Mouse (Mus musculus): Measurements from ENCODE around the gene Hsp90b1. TPM values are rescaled to one million over a fixed set of nuclear protein-coding genes. Genes with fewer than 3 reads are reported as not detected.
"Not testable (repeated sequence)": the region's sequence is repeated elsewhere in the genome, so short reads cannot be mapped to it uniquely, and the experiment has no call there.

Gene Hsp90b1
- total and polyA plus RNA-seq, 2 experiments from 2014 or later, result 99.3 to 175 TPM

GRCm38 (mm10) chr10:86700973-86701372 lies 4.3 kb downstream of the Hsp90b1 start:
- H3K4me2 ChIP-seq (ENCODE audit: low read depth, low read length), result no peak overlapping the region

DNA sequence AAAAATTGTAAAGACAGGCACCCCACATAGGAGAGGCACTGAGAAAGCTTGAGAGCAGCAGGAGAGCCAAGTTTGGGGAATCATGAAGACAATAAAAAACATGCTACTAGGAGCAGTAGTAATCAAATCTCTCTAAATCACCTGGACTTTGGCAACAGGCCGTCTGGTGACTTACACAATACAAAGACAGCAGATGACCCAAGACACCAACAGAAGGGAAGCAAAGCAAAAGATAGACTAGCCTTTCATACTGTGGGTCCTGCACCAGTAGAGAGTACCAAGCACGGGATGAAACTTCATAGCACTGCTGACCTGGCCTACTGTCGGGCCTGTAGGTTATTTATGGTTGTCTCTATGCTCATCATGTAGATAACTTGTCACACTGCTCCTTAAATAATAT lies 5.1 kb downstream of the Hsp90b1 start:
- Histone ChIP-seq H3K4me3 (ENCODE audit: low read depth, low read length) (no peak overlapping the region), H3K9me3 (replicated peaks; ENCODE audit: control insufficient read depth, low read length) (no peaks in the 10 kb centered on the region), H3K9ac (replicated peaks; ENCODE audit: low read depth, low read length) (no peak overlapping the region), H3K4me2 (ENCODE audit: low read depth, low read length) (no peak overlapping the region), H3K36me3 (replicated peaks; ENCODE audit: control insufficient read depth, insufficient read depth, low read length) (peaks cover 69% of the 10 kb centered on the region), H3K27me3 (ENCODE audit: control insufficient read depth, insufficient read depth, low read length) (no peaks in the 10 kb centered on the region), H3K4me1 (ENCODE audit: control insufficient read depth, insufficient read depth) (peaks cover 29% of the 10 kb centered on the region), H3K27ac (ENCODE audit: low read depth) (no peak overlapping the region)
- WGBS, result 37% methylated on average over 3 of the region's 3 CpGs
- no peak for ATAC-seq (ENCODE audit: insufficient read depth, low read depth)
- TF ChIP-seq CTCF (IDR thresholded peaks at IDR 0.05; ENCODE audit: low read depth), result no peak
- TF ChIP-seq EP300 (IDR thresholded peaks at IDR 0.05; ENCODE audit: low read depth), result no peak
- no peak for DNase-seq (ENCODE audit: low spot score)

More at GRCm38 (mm10) chr10:86700973-86701372, 4.3 kb downstream of the Hsp90b1 start:
- Histone ChIP-seq H3K9ac (replicated peaks; ENCODE audit: low read depth, low read length) (no peak overlapping the region), H3K9me3 (replicated peaks; ENCODE audit: control insufficient read depth, low read length) (no peaks in the 10 kb centered on the region), H3K4me1 (ENCODE audit: control insufficient read depth, insufficient read depth) (peaks cover 29% of the 10 kb centered on the region), H3K4me3 (ENCODE audit: low read depth, low read length) (no peak overlapping the region), H3K27me3 (ENCODE audit: control insufficient read depth, insufficient read depth, low read length) (no peaks in the 10 kb centered on the region), H3K36me3 (replicated peaks; ENCODE audit: control insufficient read depth, insufficient read depth, low read length) (peaks cover 62% of the 10 kb centered on the region), H3K27ac (ENCODE audit: low read depth) (no peak overlapping the region)
- 38% methylated on average over 3 of the region's 3 CpGs for WGBS
- ATAC-seq (ENCODE audit: insufficient read depth, low read depth) (no peak), DNase-seq (ENCODE audit: low spot score) (no peak)
- TF ChIP-seq CTCF (IDR thresholded peaks at IDR 0.05; ENCODE audit: low read depth) (no peak), EP300 (IDR thresholded peaks at IDR 0.05; ENCODE audit: low read depth) (no peak)

GRCm38 (mm10) chr10:86686017-86686360 lies 19.3 kb downstream of the Hsp90b1 start:
- H3K9me3 ChIP-seq (replicated peaks; ENCODE audit: control insufficient read depth, low read length); H3K27ac ChIP-seq (ENCODE audit: low read depth); H3K27me3 ChIP-seq (ENCODE audit: control insufficient read depth, insufficient read depth, low read length); DNase-seq (ENCODE audit: low spot score); ATAC-seq (ENCODE audit: insufficient read depth, low read depth); H3K4me1 ChIP-seq (ENCODE audit: control insufficient read depth, insufficient read depth): not testable (repeated sequence)
- peak overlapping the region; percentile 57 for H3K4me3 ChIP-seq (ENCODE audit: low read depth, low read length)
- peaks cover 14% of the 10 kb centered on the region for H3K36me3 ChIP-seq (replicated peaks; ENCODE audit: control insufficient read depth, insufficient read depth, low read length)
- H3K9ac ChIP-seq (replicated peaks; ENCODE audit: low read depth, low read length), result peak overlapping the region; percentile 54
- WGBS, result 24% methylated on average over 9 of the region's 9 CpGs
- H3K4me2 ChIP-seq (ENCODE audit: low read depth, low read length), result peak overlapping the region; percentile 69

- H3K27me3 ChIP-seq (ENCODE audit: control insufficient read depth, insufficient read depth, low read length); H3K36me3 ChIP-seq (replicated peaks; ENCODE audit: control insufficient read depth, insufficient read depth, low read length); H3K9me3 ChIP-seq (replicated peaks; ENCODE audit: control insufficient read depth, low read length); H3K4me1 ChIP-seq (ENCODE audit: control insufficient read depth, insufficient read depth): not testable (repeated sequence)
- DNase-seq (ENCODE audit: low spot score) (peak; percentile 61), ATAC-seq (ENCODE audit: insufficient read depth, low read depth) (peak; percentile 92)
- under 1% methylated on average over 49 of the region's 53 CpGs for WGBS
- Histone ChIP-seq H3K4me3 (ENCODE audit: low read depth, low read length) (peak overlapping the region; percentile 57), H3K9ac (replicated peaks; ENCODE audit: low read depth, low read length) (peak overlapping the region; percentile 54), H3K27ac (ENCODE audit: low read depth) (peak overlapping the region; percentile 76), H3K4me2 (ENCODE audit: low read depth, low read length) (peak overlapping the region; percentile 69)
- peak; percentile 72; the same call in 1 of the 2 replicates for TF ChIP-seq EP300 (IDR thresholded peaks at IDR 0.05; ENCODE audit: low read depth)
Observed at GRCm38 (mm10) chr10:86685179-86686016, 19.9 kb downstream of the Hsp90b1 start.

DNA sequence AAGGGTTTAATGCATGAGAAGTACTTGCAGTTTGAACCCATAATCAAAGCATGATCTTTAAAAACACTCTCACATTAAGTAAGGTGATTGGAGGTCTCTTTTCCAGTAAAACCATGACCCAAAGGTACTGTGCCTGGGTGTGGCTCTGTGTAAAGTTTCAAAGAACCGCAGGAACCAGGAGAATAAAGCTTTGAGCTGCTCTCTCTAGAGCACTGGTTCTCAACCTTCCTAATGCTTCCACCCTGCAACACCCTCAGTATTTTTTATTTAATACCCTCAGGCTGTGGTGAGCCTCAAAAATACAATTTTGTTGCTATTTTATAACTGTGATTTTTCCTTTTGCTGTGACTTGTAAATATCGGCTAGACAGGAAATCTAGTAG lies 20.5 kb downstream of the Hsp90b1 start:
- Histone ChIP-seq H3K4me2 (ENCODE audit: low read depth, low read length) (peak overlapping the region; percentile 69), H3K4me3 (ENCODE audit: low read depth, low read length) (peak overlapping the region; percentile 57), H3K27ac (ENCODE audit: low read depth) (peak overlapping the region; percentile 76; the same call in 1 of the 2 replicates)
- H3K36me3 ChIP-seq (replicated peaks; ENCODE audit: control insufficient read depth, insufficient read depth, low read length); H3K27me3 ChIP-seq (ENCODE audit: control insufficient read depth, insufficient read depth, low read length); H3K9ac ChIP-seq (replicated peaks; ENCODE audit: low read depth, low read length); DNase-seq (ENCODE audit: low spot score); H3K9me3 ChIP-seq (replicated peaks; ENCODE audit: control insufficient read depth, low read length); H3K4me1 ChIP-seq (ENCODE audit: control insufficient read depth, insufficient read depth): not testable (repeated sequence)
- peak; percentile 16; the same call in 1 of the 2 replicates for ATAC-seq (ENCODE audit: insufficient read depth, low read depth)
- 31% methylated on average over 2 of the region's 2 CpGs for WGBS

- H3K27ac ChIP-seq (ENCODE audit: low read depth); DNase-seq (ENCODE audit: low spot score); ATAC-seq (ENCODE audit: insufficient read depth, low read depth); H3K9me3 ChIP-seq (replicated peaks; ENCODE audit: control insufficient read depth, low read length); H3K9ac ChIP-seq (replicated peaks; ENCODE audit: low read depth, low read length); H3K4me1 ChIP-seq (ENCODE audit: control insufficient read depth, insufficient read depth); H3K36me3 ChIP-seq (replicated peaks; ENCODE audit: control insufficient read depth, insufficient read depth, low read length); H3K27me3 ChIP-seq (ENCODE audit: control insufficient read depth, insufficient read depth, low read length); H3K4me2 ChIP-seq (ENCODE audit: low read depth, low read length); H3K4me3 ChIP-seq (ENCODE audit: low read depth, low read length): not testable (repeated sequence)
- 57% methylated on average over 4 of the region's 4 CpGs for WGBS
Observed at GRCm38 (mm10) chr10:86670550-86670949, 34.8 kb downstream of the Hsp90b1 start.

Small RNA genes lying within 50 kb of the gene (microRNA-seq; reads per million reads assigned to microRNA genes)
- 1.1 reads per million for gene Gm25745

Other genes starting within 250 kb of the Hsp90b1 start
- 0.15 TPM in 1 of 2 replicates, not detected in the other for gene Syn3, start 206.6 kb downstream of the Hsp90b1 start, total RNA-seq (2014; rRNA removed; ENCODE audit: low replicate concordance)
- gene Syn3, start 206.6 kb downstream of the Hsp90b1 start, polyA plus RNA-seq (2015; fragmentation: Nextera tagmentation; extraction: Ambion mirVana), result 0.48 and 0.60 TPM in 2 replicates
- gene Ttc41, start 302 bp upstream of the Hsp90b1 start, total RNA-seq (2014; rRNA removed; ENCODE audit: low replicate concordance), result 1.1 and 4.5 TPM in 2 replicates
- gene Ttc41, start 302 bp upstream of the Hsp90b1 start, polyA plus RNA-seq (2015; fragmentation: Nextera tagmentation; extraction: Ambion mirVana), result 1.2 TPM in 2 replicates
- gene Gm49358, start 58.5 kb upstream of the Hsp90b1 start, total RNA-seq (2014; rRNA removed; ENCODE audit: low replicate concordance), result 11.4 and 36.1 TPM in 2 replicates
- gene Gm49358, start 58.5 kb upstream of the Hsp90b1 start, polyA plus RNA-seq (2015; fragmentation: Nextera tagmentation; extraction: Ambion mirVana), result not detected in 2 replicates
- gene Nt5dc3, start 73.5 kb upstream of the Hsp90b1 start, total RNA-seq (2014; rRNA removed; ENCODE audit: low replicate concordance), result 22.4 and 31.8 TPM in 2 replicates
- gene Nt5dc3, start 73.5 kb upstream of the Hsp90b1 start, polyA plus RNA-seq (2015; fragmentation: Nextera tagmentation; extraction: Ambion mirVana), result 3.4 and 4.2 TPM in 2 replicates